Mouse (Mus musculus) intestine, embryonic 14.5 days (tissue): ENCODE data around the gene Borcs6. TPM values are rescaled to one million over a fixed set of nuclear protein-coding genes. Genes with fewer than 3 reads are reported as not detected.
"Not testable (repeated sequence)": the region's sequence is repeated elsewhere in the genome, so short reads cannot be mapped to it uniquely, and the experiment has no call there.

ENCODE experiments used
- ATAC-seq: fragments of 200-750 bp; cut with Nextera tagmentation; replicated peaks from 2 replicates; pipeline ENCODE4 v1.8.0; 2017; ENCODE audit warnings: low read depth, moderate number of reproducible peaks, moderate TSS enrichment, moderate library complexity; ENCODE audit not compliant: low FRiP score, low TSS enrichment
- DNase-seq: peaks from one replicate; pipeline ENCODE4 v3.0.0-alpha.2; 2018; ENCODE audit warnings: low spot score
- H3K27ac ChIP-seq: fragments of 300-500 bp; sonication (generic); 2 replicates; pipeline ENCODE4 v1.5.1; 2014; ENCODE audit warnings: low read depth, mild to moderate bottlenecking, control low read depth
- H3K27me3 ChIP-seq: fragments of 300-500 bp; sonication (generic); replicated peaks from 2 replicates; pipeline ENCODE4 v1.6.1; 2014; ENCODE audit warnings: low read length, control low read depth; ENCODE audit not compliant: control insufficient read depth, insufficient read depth
- H3K36me3 ChIP-seq: fragments of 300-500 bp; sonication (generic); 2 replicates; pipeline ENCODE4 v1.6.1; 2014; ENCODE audit warnings: low read length, control low read depth; ENCODE audit not compliant: control insufficient read depth, insufficient read depth
- H3K4me1 ChIP-seq: fragments of 300-500 bp; sonication (generic); replicated peaks from 2 replicates; pipeline ENCODE4 v1.6.1; 2014; ENCODE audit warnings: low read length, control low read depth, mixed read lengths; ENCODE audit not compliant: control insufficient read depth, insufficient read depth
- H3K4me2 ChIP-seq: fragments of 300-500 bp; sonication (generic); 2 replicates; pipeline ENCODE4 v1.6.1; 2014; ENCODE audit warnings: low read length
- H3K4me3 ChIP-seq: fragments of 300-500 bp; sonication (generic); 2 replicates; pipeline ENCODE4 v1.5.1; 2014; ENCODE audit warnings: low read depth, low read length, control low read depth, mixed read lengths
- H3K9ac ChIP-seq: fragments of 300-500 bp; sonication (generic); 2 replicates; pipeline ENCODE4 v1.6.1; 2014; ENCODE audit warnings: mild to moderate bottlenecking, low read length
- H3K9me3 ChIP-seq: fragments of 300-500 bp; sonication (generic); 2 replicates; pipeline ENCODE4 v1.6.1; 2016; ENCODE audit warnings: low read length, control low read depth; ENCODE audit not compliant: control insufficient read depth
- WGBS: fragments of 180-500 bp; shearing (Covaris S2); extraction: QIAGEN DNeasy Blood & Tissue Kit; methylation state at CpG from one replicate; pipeline ENCODE4 v1.1.7; 2014; 5-methylcytosine and 5-hydroxymethylcytosine counted together
- polyA plus RNA-seq: library from polyadenylated mRNA; unstranded; fragments of >200 nt; fragmentation: Nextera tagmentation; extraction: Ambion mirVana; gene quantifications from 2 replicates; pipeline ENCODE4 v1.2.1, GENCODE M21; 2014

Borcs6 gene
- polyA plus RNA-seq = 8.8 TPM in 2 replicates

GRCm38 (mm10) chr11:69059357-69059974 is at the start of gene Borcs6:
Gene Borcs6 (plus strand): TSS chr11:69059717.
- Histone ChIP-seq H3K4me2 (peak within 1 kb of the TSS; percentile 80), H3K4me1 (peaks cover 21% of the 10 kb centered on the region), H3K27ac (peak within 1 kb of the TSS; percentile 89), H3K9me3 (no peaks in the 10 kb centered on the region), H3K27me3 (no peaks in the 10 kb centered on the region), H3K4me3 (peak within 1 kb of the TSS; percentile 78), H3K36me3 (no peaks in the 10 kb centered on the region), H3K9ac (peak within 1 kb of the TSS; percentile 84)
- ATAC-seq (peak; percentile 89), DNase-seq (peak; percentile 93)
- under 1% methylated on average over 64 of the region's 64 CpGs for WGBS

GRCm38 (mm10) chr11:69010400-69011323 is 48.9 kb upstream of the Borcs6 start:
- 91% methylated on average over 15 of the region's 15 CpGs for WGBS
- no peak overlapping the region for H3K9ac ChIP-seq
- no peak for DNase-seq
- H3K27ac ChIP-seq = no peak overlapping the region
- no peaks in the 10 kb centered on the region for H3K36me3 ChIP-seq
- H3K4me1 ChIP-seq = peaks cover 13% of the 10 kb centered on the region; the same call in 1 of the 2 replicates
- no peak overlapping the region for H3K4me3 ChIP-seq
- ATAC-seq = no peak
- H3K27me3 ChIP-seq = no peaks in the 10 kb centered on the region
- H3K9me3 ChIP-seq = no peaks in the 10 kb centered on the region
- no peak overlapping the region for H3K4me2 ChIP-seq

- H3K9ac ChIP-seq = peak overlapping the region; percentile 65; the same call in 1 of the 2 replicates
Observed at GRCm38 (mm10) chr11:69011445-69011844, 48.1 kb upstream of the Borcs6 start.

GRCm38 (mm10) chr11:69012071-69012601 is 47.4 kb upstream of the Borcs6 start:
- Histone ChIP-seq H3K4me3 (peak overlapping the region; percentile 66), H3K9me3 (no peaks in the 10 kb centered on the region), H3K4me2 (peak overlapping the region; percentile 92), H3K27me3 (no peaks in the 10 kb centered on the region), H3K9ac (peak overlapping the region; percentile 65), H3K27ac (peak overlapping the region; percentile 92), H3K36me3 (no peaks in the 10 kb centered on the region), H3K4me1 (peaks cover 19% of the 10 kb centered on the region)
- DNase-seq (peak; percentile 88), ATAC-seq (0 out of 2 replicates have a peak, but pooled peaks have one; percentile 29)
- WGBS = 2% methylated on average over 18 of the region's 18 CpGs

More at GRCm38 (mm10) chr11:69011445-69011844, 48.1 kb upstream of the Borcs6 start:
- Histone ChIP-seq H3K4me2 (peak overlapping the region; percentile 92), H3K4me1 (peaks cover 13% of the 10 kb centered on the region; the same call in 1 of the 2 replicates), H3K27ac (peak overlapping the region; percentile 92), H3K4me3 (peak overlapping the region; percentile 66)
- DNase-seq, H3K36me3 ChIP-seq, ATAC-seq, H3K9me3 ChIP-seq, H3K27me3 ChIP-seq: not testable (repeated sequence)
- WGBS = 72% methylated on average over 2 of the region's 2 CpGs

- peaks cover under 1% of the 10 kb centered on the region; the same call in 1 of the 2 replicates for H3K36me3 ChIP-seq
- peaks cover 11% of the 10 kb centered on the region for H3K4me1 ChIP-seq
- DNase-seq = peak; percentile 94
- no peaks in the 10 kb centered on the region for H3K9me3 ChIP-seq
- H3K4me2 ChIP-seq = peak within 1 kb of the TSS; percentile 84
- no peaks in the 10 kb centered on the region for H3K27me3 ChIP-seq
- H3K27ac ChIP-seq = peak within 1 kb of the TSS; percentile 94
- peak within 1 kb of the TSS; percentile 94 for H3K9ac ChIP-seq
- peak within 1 kb of the TSS; percentile 82 for H3K4me3 ChIP-seq
- ATAC-seq = peak; percentile 96
- WGBS = 2% methylated on average over 38 of the region's 38 CpGs
Observed at GRCm38 (mm10) chr11:69015644-69016441, 43.7 kb upstream of the Borcs6 start, which contains the start of gene Ctc1. Gene Ctc1 (plus strand): TSS chr11:69015911.

GRCm38 (mm10) chr11:69016755-69017154 is 42.8 kb upstream of the Borcs6 start:
- ATAC-seq (no peak), DNase-seq (no peak)
- no peaks in the 10 kb centered on the region for H3K9me3 ChIP-seq
- H3K4me3 ChIP-seq = peak overlapping the region; percentile 82
- H3K4me1 ChIP-seq = peaks cover 7% of the 10 kb centered on the region
- H3K4me2 ChIP-seq = peak overlapping the region; percentile 84
- H3K27me3 ChIP-seq = no peaks in the 10 kb centered on the region
- H3K9ac ChIP-seq = peak overlapping the region; percentile 94
- peaks cover 9% of the 10 kb centered on the region for H3K36me3 ChIP-seq
- 64% methylated on average over 3 of the region's 3 CpGs for WGBS
- peak overlapping the region; percentile 94 for H3K27ac ChIP-seq

- Histone ChIP-seq H3K36me3 (peaks cover 48% of the 10 kb centered on the region), H3K4me1 (peaks cover 7% of the 10 kb centered on the region), H3K27me3 (no peaks in the 10 kb centered on the region), H3K9ac (no peak overlapping the region), H3K4me3 (no peak overlapping the region), H3K27ac (no peak overlapping the region), H3K4me2 (no peak overlapping the region), H3K9me3 (no peaks in the 10 kb centered on the region)
- no peak for DNase-seq
- ATAC-seq = no peak
Observed at GRCm38 (mm10) chr11:69020691-69021090, 38.8 kb upstream of the Borcs6 start.

GRCm38 (mm10) chr11:69026562-69026961 is 33.0 kb upstream of the Borcs6 start:
- H3K9me3 ChIP-seq = no peaks in the 10 kb centered on the region
- no peaks in the 10 kb centered on the region for H3K27me3 ChIP-seq
- no peak overlapping the region for H3K4me3 ChIP-seq
- H3K4me1 ChIP-seq = no peaks in the 10 kb centered on the region
- no peak overlapping the region for H3K4me2 ChIP-seq
- H3K9ac ChIP-seq = no peak overlapping the region
- peaks cover 99% of the 10 kb centered on the region for H3K36me3 ChIP-seq
- H3K27ac ChIP-seq = no peak overlapping the region
- 85% methylated on average over 3 of the region's 3 CpGs for WGBS
- no peak for DNase-seq
- ATAC-seq = no peak
